Mouse (Mus musculus) adrenal gland (tissue): Measurements from ENCODE around the gene Lyrm4.

Experiments
- intact Hi-C: fragments of 180-260 bp; cut with DNase I; formaldehyde crosslinking; loops from one replicate; pipeline ENCODE4 v1.15.1; 2025

Lyrm4 gene

DNA sequence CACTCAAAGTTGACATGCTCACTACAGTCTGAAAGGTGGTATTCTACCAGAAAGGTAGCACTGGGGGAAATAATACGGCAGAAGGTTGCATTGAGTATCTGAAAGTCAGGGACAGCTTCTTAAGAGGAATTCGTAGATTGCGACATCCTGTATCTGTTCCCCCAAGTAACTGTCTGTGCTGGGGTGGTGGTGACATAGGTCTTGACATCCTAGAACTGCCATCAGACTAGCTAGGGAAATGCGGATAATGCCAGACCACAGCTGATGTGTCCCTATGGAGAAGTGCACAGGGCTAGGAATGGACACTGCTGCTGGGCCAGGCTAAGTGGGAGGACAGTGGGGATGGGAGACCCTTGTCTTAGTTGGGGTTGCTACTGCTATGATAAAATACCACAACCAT, 8.8 kb downstream of the Lyrm4 start:
- intact Hi-C loops: no loop called here

DNA sequence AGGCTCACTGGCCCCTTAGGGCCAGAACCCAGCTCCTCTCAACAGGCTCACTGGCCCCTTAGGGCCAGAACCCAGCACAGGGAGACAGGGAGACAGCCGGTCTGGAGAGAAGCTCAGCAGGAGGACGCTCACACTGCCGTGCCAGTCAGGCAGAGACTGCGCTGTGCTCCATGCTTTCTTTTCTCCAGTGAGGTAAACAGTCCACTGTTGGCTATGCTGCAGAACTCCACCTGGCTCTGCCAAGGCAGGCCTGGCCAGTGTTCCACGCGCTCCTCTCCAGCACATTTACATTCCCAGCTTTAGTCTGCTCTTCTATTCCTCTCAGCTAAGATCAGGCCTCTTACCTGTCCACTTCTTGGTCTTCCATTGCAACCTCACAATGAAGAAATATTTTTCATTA, 11.7 kb downstream of the Lyrm4 start:
- intact Hi-C loops: no loop called here

DNA sequence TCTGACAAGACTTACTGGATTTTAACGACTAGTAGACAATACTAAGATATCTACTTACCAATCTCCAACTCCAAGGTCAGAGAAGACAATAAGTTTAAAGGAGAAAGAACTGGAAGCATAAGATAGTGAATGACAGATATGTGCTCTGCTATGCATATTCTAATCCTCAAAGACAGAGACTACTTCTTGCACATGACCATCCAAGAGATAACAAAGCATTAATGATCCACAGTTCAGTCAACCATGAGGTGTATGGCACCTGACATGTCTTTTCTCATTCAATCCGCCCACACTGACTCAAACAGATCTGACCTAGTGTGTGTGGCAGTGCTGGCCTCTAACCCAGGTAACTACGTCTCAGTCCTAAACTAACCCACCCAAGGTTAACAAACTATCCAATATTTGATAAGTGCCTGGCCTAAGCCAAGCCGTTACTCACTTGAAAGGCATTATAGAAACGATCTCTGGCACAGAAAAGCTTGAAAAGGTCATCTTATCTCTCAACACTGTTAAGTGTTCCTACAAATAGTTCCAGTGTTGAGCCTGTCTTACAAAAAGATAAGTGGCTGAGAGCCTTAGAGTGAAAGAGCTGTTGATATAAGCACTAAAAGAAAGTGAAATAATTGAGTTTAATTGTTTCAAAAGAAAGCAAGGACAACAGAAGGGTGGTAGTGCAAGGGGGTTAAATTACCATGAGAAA, 20.5 kb downstream of the Lyrm4 start:
- intact Hi-C loops: no loop called here

DNA sequence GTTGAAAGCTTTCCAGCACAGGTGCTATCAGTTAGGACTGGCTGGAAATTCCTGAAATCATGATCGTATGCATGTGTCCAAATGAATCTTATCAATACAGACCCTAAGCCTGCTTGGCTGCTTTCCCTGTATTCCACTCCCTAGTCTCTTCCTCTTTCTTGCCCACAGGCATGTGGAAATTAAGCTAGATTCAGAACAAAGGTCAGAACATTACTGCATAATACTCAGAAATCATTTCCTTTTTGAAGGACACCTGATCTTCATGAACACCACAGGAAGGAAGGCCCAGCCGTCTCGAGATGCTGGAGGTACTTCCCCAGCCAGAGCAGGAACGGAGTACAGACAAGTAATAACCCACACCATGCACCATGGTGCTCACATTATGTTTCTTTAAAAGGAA, 29.2 kb downstream of the Lyrm4 start:
- intact Hi-C loops: no loop called here

DNA sequence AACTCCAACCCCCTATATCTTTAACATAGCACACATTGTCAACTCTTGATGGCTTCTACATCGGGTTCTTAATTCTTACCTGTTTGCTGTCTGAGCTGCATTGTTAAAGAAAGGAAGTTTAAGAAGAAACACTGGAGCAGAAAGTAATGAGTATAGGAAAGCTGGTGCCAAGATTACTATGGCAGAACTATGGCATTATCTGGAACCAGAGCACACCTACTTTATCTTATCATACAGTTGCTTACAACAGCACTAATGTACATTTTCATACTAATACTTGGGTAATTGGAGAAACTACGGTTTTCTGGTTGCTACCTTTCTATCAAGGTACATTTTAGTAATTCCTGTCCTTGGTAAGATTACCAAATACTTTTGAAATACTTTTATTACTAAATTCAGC, 29.9 kb downstream of the Lyrm4 start:
- intact Hi-C loops: no loop called here

DNA sequence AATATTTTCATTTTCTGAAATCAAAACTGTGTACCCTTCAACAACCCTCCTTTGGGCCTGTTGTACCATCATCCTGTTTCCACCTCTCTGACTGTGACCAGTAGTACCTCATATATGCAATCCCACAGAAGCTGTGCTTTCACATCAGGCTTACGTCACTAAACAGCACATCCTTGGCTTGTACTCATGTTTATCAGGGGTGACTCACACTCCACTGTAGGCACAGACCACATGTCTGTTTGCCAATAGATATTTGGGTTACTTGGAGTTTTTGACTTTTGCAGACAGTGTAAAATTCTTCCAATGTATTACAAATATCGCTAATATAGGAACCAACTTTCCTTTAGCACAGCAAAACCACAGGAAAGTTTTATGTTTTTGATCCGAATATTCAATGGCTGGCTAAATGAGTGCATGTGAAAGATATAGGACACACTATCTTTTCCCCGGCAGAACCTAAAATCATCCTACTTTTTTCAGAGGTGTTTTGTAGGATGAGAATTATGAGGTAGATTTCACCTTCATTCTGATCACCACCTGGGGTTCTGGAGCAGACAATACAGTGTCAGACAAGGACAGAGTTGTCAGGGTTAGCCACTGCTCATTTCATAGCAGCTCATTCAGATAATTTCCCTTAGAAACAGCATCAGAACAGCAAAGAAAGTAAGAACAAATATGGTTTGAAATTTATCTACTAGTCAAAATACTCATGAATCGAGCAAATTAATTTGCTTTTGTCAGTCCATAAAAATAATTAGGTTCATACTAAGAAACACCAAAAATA, 30.5 kb downstream of the Lyrm4 start:
- intact Hi-C loops: no loop called here

DNA sequence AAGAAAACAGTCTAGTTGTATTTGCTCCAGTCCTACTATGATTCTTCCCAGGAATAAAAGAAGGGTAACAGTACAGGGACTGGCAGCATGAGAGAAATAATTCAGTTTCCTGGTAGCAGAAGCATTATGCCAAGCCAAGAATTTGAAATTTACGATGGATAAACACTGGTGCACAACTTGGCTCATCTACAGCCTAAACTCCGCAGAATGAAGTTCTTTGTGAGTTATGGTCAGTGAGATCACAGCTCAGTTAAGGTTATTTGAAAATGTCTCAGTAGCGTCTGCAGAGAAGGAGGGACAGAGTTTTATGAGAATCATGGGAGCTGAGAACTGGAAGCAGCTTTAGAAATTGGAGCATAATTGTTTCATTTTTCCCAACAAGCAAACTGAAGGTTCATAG, 31.4 kb downstream of the Lyrm4 start:
- intact Hi-C loops: no loop called here

DNA sequence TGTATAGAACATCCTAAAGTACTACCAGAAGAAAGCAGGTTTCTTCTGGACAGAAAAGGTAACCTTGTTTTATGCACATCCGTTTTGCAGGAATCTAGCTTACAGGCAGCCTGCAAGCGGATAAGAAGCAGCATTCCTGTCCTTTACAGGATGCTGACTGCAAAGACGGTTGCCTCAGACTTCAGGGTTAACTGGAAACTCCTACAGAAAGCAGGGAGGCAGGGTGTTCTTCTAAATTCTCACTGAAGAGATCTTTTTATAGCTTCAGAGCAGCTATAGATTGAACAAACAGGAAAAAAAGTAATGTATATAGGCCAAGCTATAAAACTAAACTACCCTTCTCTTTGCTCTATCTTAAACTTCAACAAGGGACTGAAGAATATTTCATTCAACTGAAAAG, 32.6 kb downstream of the Lyrm4 start:
- intact Hi-C loops: no loop called here

DNA sequence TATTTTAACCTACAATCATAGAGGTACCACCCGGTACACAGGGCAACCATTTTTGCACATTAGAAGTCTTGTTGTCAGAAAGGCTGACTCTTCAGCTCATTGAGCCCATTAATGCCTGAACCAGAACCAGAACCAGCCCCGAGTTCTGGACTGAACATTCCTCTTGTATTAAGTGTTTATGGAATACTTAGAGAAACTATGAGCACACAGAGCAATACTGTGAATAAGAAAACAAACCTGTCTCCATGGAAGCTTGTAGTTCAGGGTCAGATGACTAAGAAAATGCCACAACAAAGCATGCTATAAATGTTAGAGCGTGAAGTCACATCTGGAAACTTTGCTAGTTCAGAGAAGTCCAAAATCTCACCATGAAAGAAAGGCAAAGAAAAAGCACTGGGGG, 35.7 kb downstream of the Lyrm4 start:
- intact Hi-C loops: no loop called here

DNA sequence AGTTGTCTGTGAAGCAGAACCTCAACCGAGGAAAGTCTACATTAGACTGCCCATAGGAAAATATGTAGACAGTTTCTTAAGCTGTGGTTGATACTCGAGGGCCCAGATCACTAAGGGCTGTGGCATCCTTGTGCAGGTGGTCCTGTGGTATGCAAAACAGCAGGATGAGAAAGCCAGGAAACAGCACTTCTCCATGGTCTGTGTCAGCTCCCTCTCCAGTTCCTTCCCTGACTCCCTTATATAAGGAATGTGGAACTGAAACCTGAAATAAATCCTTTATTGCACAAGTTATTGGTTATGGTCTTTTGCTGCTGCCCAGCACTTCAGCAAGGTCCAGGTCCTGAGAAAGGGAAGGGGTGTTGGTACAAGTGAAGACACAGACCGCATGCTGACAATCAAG, 42.8 kb downstream of the Lyrm4 start:
- intact Hi-C loops: no loop called here

DNA sequence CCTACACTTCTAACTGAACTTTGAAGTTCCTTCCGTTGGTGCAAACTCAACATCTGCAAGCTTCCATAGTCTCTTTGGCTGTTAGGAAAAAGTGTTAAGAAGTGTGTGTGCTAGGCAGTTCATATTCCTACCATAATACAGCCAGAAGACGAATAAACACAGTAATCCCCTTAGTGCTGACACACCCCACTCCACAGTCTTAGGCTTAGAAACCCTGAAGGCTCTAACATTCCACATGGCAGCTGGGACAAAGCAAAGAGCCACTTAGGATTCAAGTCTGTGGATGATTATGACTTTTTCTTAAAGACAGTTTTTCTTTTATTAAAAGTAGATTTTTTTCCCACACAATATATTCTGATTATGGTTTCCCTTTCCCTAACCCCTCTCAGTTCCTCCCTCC, 50.6 kb downstream of the Lyrm4 start:
- intact Hi-C loops: no loop called here

DNA sequence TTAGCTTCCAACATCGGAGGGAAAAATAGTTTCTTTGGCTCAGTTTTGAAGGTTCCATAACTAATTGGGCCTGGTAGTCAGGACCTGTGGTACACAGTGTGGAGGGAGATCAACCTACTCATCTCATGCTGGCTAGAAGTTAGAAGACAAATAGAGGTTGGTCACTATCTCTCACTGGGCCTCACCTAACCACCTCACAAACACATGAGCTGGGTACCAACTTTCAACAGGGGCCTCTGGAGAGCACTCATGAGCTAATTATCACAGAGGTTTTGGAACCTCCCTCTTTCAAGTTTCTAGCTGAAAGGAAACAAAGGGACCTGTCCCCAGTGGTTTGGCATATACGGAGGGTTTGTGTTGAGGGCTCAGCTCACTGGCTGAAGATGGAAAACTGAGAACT, 59.8 kb downstream of the Lyrm4 start:
- intact Hi-C loops: no loop called here

DNA sequence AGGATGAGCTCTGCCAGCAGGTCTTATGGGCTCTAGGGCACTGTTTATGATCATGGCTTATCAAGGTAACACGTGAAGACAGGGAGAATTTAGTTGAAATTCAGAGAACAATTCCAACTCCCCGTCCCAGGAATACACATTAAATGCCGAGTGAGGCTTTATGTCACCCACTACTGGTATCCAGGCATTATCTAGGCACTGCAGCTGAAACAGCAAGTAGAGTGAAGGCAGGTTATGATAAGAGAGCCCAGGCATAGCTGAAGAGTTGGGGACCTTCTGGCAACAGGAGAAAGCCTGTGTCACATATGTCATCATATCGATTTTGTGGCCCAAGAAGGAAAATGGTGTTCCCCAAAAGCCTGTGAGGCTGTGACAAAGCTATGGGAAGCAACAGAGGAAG, 60.4 kb downstream of the Lyrm4 start:
- intact Hi-C loops: no loop called here

DNA sequence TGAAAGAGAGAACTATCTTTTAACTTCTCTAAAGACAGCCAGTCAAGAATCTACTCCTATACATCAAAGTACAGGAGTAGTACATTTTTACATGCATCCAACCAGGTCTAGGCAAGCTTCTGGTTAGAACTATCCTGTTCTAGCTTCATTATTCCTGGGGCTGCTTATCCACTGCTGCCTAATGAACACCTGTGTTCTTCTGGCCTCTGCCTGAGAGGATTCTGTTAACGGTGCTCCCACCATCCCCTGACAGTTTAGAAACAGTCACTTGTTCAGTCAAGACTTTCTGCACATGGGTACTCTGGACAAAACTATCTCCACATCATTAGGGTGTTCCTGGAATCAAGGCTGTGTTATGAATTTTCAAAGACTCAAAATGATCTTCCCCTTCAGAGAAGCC, 60.8 kb downstream of the Lyrm4 start:
- intact Hi-C loops: no loop called here

DNA sequence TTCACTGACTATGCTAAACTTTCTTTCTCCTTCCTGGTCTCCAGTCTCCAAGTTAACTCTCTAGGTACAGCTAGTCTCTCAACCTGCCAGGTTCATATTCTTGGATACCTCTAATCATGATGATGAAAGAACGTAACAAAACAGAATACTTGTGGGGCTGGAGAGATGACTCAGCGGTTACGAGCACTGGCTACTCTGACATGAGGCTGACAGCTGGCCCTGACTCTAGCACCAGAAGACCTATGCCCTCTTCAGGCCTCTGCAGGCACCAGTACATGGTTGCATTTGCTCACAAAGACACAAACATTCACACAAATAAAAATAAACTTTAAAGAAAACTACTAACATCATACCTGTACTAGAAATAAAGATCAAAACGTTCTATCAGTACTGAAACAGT, 81.8 kb downstream of the Lyrm4 start:
- intact Hi-C loops: no loop called here

DNA sequence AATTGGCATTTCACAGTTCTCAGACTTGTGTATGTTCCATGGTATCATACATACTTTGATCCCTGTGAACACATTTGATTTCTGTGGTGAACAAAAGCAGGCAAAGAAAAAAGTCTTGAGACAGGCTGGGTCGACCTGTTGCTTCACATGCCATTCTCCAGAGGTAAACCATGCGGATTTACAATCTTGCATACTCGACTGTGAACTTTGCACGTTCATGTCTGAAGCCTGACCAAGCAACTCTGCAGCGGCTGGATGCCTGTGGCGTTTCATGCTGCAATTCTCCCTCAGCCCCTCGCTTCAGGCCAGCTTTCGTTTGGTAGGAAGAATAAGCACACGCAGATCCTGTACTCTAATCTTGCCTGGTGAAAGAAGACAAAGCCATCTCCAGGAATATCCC, 85.4 kb downstream of the Lyrm4 start:
- intact Hi-C loops: no loop called here

DNA sequence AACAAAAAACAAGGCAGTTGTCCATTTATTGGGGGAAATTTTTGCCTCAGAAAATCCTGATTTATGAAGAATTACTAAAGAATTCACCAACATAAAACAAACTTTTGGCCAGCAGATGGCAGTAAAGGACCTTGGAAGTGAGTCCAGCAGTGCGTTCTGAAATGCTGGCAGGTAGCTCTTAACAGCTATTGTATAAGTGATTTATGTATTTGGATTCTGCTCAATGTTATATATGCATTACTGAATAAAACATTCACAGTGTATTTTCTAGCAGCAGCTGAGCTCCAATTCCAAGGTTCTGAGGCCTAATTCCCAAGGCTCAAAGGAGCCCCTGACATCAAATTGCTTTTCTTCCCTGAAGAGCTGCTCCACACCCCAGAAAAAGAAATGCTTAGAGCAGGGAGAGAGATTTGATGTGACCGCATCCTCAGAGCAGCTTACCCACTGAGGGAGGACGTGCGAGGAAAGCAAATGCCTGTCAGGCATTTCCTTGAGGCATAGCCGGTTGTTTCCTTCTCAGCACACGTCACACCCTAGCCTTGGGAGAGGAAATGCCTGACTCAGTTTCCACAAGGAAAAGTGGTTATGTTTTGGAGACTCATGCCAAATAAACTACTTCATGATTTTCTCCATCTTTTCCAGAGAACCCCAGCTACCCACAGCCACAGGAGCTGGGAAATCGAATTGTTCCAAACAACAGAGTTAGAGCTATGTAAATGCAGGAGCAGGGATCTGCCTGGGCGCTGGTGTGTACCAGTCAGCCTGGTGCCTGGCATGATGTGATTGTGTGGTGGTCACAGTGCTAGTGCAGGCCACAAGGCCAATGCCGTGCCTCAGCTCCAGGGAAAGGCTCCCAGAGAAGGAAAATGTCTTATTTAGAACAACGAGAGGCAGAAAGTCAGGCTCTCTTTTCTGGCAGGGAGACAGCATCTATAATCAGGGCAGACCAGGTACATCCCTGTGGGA, 97.7 kb downstream of the Lyrm4 start:
- intact Hi-C loops: loop anchor here (5.0 kb wide), 3 partner anchors 93 to 1293 kb away; no protein-coding TSS in a partner anchor

DNA sequence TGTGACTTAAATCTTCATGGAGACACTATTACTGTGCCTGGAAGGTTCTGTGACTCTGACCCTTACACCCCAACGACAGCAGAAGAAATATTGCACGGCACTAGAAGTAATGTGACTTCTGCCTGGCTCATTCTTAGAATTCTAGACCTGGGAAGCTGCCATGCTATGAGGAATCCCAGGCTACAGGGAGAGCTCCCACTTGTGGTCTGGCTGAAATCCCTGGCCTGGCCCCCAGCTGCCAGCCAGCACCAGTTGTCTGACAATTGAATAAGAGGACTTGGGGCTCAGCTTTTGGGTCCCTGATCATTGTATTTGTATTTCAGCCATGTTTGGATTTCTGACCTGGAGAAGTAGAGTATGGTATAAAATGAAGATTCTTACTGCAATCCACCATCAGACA, 99.3 kb downstream of the Lyrm4 start:
- intact Hi-C loops: loop anchor here (5.0 kb wide), 2 partner anchors 94 to 264 kb away; no protein-coding TSS in a partner anchor

DNA sequence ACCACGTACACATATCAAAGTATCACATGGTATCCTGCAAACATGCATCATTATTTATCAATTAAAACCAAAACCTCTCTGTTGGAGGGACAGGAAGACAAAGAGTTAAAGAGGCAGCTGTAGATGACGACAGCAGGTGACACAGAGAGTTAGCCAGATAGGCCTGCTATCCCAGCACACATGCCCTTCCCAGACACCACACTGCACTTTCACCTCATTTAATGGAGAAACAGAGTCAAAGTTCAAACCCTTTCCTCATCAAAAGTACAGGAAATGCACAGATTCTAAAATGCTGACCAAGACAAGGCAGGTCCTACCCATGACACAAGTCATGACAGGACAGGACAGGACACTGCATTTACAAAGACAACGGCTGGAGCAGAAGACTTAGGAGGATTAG, 101.7 kb downstream of the Lyrm4 start:
- intact Hi-C loops: loop anchor here (5.0 kb wide), 2 partner anchors 97 to 267 kb away; no protein-coding TSS in a partner anchor

DNA sequence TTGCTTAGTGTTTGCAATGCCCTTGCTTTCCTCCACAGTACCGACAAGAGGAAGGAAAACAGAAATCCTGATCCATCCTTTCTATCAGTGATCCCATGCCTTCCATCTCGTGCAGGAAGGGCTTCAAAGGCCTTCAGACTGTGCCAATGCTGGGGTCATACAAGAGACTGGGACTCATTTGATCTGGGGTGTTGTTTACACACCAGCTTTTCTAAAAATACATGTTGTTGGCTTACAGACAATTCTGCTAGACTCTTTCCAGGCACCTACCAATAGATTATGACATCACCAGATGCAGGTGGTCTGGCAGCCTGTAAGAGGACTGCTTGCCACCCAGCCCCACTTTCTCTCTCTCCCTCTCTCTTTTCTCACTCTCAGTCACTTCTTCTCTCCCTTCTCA, 107.3 kb downstream of the Lyrm4 start:
- intact Hi-C loops: no loop called here

DNA sequence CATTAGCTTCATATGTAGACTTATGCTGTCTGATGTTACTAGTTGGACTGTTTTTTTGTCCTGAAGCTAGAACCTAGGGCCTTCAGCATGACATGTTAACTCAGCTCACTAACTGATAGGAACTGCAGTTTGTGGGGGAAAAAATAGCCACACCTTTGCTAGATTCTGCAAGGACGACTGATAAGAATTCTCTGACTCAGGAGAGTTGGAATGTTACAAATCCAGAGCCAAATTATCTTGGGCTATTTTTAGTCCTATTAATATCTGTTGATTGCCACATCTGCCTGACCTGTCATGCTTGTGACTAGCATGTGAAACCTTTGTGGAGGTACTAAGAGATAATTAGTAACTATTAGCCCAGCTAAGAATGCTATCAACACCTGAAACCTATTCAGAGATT, 116.5 kb downstream of the Lyrm4 start:
- intact Hi-C loops: no loop called here

DNA sequence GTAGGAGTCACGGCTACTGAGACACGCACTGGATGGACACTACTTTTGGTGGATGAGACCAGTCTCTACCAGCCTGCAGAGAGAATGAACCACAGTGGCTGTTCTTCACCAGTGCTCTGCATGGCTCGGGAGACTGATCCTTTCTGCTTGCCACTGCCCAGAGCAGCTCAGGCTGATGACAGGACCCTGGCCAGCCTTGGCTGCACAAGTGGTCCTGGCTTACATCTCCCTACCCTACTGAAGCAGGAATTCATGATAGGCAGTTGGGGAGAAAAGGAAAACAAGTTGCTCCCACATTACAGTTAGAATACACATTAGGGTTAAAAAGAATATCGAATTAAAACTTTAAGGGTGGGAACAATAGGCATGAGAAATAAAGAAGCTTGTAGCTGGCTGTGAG, 119.7 kb downstream of the Lyrm4 start:
- intact Hi-C loops: no loop called here
